Mouse (Mus musculus): ENCODE results near the gene Card6. TPM values are rescaled to one million over a fixed set of nuclear protein-coding genes. Genes with fewer than 3 reads are reported as not detected.
A peak's percentile ranks its signal among the peaks of the same experiment; 100 is the strongest.

The Card6 gene
- total RNA-seq, 2 experiments from 2014 or later, result 1.4 to 1.5 TPM

DNA sequence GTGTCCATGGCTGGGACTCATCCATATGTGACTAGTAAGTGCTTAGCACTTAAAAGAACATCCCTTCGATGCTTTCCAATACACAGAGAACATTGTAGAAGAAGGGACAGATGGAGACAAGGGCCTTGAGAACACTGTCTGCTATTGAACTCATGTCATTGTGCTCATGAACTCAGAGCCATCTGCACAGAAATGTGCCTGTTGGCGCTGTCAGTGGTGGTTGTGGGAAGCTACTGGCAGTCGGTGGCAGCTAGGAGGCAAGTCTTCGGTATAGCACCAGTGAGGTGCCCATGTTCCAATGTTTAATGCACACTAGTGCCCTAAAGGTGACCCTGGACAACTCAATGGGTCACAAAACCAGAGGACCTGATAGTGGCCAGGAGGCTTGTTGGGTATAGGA is 6.0 kb downstream of the Card6 start:
- no peak for DNase-seq (ENCODE audit: low spot score in 2 of 2)
- intact Hi-C loops (cut with DNase I), result no loop called here

DNA sequence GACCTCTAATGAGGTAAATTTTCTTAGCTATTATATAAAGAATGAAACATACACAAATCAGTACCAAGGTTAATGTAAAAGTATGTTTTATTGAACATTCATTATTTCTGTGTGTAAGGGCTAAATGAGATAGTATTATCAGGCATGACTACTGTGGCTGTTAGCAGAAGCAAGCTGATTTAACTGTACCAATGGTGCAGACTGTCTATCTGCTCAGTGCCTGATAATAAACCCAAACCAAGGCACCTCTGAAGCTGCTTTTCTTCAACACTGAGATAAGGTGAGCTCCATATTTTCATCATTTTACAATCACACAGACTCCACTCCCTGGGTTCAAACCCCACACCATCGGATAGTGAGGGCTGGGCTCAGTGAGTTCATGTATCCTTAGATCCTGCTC is 11.0 kb downstream of the Card6 start:
- intact Hi-C loops (cut with DNase I), result no loop called here
- DNase-seq (ENCODE audit: low spot score in 2 of 2), result no peak

DNA sequence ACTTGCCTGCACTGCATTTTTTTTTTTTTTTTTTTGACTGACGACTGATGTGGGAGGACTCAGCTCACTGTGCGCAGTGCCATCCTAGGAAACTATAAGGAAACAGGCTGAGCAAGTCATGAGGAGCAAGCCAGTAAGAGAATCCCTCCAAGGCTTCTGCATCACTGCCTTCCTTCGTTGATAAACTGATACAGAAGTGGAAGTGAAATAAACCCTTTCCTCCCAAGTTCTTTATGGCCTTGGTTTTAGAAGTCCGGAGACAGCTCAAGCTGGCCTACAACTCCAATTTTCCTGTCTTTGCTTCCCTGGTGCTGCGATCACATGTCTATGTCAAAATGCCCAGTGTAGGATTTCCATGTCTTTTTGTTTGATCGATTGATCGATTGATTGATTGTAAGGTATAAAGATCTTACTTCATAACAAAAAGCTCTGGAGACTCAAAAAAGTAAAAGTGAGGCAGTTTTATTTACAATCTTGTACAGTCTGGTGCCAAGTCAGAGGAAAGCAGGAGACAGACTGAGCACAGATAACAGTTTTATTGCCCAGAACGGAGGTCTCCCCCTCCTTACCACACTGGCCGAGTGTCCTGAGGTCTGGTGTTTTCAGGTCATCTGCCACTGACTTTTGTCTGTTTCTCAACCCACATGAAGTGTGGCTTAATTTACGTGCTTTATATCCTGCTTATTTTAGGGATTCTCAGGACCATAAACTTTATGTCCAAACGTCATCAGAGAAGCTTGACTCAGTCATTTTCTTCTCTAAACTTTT is 12.6 kb downstream of the Card6 start:
- intact Hi-C loops (cut with DNase I), result no loop called here
- no peak for DNase-seq (ENCODE audit: low spot score in 2 of 2)

DNA sequence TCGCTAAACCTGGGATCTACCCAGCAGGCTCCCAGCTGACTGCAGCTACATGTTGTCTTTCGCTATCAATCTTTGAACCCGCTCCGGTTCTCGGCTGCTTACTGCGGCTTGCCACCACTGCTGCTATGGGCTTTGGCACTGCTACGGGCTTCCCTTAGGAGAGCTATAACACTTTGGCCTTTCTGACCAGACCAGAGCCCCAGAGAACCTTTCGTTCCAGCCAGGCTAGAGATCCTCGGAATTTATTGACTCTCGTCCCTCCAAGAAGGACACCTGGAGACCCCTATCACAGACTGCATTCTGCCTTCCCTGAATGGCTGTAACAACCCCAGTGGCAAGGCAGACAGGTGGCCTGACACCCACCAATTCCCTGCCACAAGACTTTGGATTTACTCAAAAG is 18.2 kb downstream of the Card6 start:
- intact Hi-C loops (cut with DNase I), result no loop called here
- no peak for DNase-seq (ENCODE audit: low spot score in 2 of 2)

DNA sequence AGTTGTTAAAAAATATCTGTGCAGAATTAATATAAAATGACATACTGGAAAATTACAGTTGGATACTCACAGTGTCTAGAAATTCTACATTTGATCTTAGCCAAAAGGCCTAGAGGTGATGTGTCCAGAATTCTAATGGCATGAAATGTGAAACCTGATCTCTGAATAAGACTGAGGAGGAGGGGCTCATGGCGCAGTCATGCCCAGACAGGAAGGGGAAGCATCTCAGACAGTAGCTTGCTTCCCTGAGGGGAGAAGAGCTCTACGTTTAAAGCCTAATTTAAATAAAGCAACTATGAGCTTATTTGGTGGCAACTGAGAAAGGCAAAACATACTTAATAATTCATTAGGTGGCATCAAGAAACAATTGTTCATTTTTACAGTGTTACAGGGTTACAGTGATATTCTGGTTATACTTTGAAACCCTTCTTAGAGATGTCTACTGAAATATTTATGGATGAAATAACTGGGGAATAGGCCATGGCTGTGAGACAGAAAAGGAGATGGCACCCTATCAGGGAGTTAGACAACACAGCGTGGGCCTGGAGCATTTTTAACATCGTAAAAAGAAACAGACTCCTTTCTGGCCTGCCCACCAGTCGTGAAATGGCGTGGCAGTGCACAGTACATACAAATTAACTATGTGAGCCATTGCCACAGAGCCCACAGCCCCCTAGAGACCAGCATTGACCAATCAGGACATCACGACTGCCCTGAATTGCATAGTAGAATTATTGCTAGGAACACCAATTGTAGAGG is 19.3 kb downstream of the Card6 start:
- intact Hi-C loops (cut with DNase I), result no loop called here
- no peak for DNase-seq (ENCODE audit: low spot score in 2 of 2)

DNA sequence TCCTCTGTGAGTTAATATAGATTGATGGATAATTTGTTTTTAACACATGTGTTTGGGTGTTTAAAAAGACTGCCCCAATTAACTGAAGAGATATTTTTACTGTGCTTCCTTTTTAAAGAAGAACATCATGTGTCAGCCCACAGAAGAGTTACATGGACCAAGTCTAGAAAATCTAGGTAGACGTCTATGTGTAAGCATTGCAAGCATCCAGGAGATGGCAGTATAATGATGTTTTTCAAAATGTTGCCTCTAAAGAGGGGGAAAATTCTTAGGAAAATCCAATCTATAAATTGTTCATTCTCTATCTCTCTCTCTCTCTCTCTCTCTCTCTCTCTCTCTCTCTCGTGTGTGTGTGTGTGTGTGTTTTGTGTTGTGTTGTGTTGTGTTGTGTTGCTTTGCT is 22.2 kb downstream of the Card6 start:
- intact Hi-C loops (cut with DNase I), result no loop called here
- no peak for DNase-seq (ENCODE audit: low spot score in 2 of 2)

DNA sequence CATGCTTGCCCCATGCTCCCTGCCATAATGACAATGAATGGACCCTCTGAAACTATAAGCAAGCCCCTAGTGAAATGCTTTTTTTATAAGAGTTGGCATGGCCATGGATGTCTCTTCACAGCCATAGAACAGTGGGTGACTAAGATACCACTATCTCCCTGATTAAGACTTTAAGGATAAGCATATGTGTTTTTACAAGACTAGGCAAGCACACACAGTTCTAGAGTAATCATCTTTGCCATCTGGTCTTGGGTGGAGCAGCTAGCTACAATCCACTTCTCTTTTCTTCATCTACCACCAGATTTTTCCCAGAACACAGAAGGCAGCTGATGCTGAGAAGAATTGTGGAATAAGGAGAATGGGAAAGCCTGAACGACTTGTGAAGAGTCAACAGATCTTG is 27.1 kb downstream of the Card6 start:
- intact Hi-C loops (cut with DNase I), result no loop called here
- DNase-seq (ENCODE audit: low spot score in 2 of 2), result no peak

DNA sequence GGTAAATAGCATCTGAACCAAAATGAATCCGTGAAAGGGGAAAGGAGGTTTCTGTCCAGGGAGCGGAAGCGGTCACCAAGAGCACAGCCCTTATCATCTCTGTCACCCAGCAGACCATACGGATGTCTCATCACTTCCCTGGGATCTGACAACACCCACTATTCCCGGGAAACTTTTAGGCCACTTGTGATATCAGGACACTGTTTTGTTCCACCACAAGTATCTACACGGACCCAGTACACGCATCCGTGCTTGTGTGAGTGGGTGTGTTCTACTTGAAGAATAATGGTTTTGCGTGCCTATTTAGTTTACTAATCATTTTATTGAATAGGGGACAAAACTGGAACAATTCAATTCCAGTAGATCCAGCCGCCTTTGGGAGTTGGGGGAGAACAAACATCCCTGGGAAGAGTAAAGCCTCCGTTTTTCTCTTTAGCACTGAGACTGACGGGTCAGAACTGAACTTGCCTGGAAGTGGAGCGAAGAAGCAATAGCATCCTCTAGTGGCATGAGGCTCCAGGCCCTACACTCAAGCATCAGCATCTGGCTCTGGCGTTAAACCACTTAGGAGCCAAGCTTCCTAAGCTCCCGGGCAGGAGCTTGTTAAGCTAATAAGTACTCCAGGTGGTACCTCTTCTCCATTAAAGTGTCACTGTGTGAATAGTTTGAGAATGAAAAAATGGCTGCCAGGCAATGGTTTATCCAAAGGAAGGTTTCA is 39.4 kb downstream of the Card6 start:
- intact Hi-C loops (cut with DNase I), result loop anchor here (2.0 kb wide), 1 partner anchor 1012 kb away; no protein-coding TSS in a partner anchor

DNA sequence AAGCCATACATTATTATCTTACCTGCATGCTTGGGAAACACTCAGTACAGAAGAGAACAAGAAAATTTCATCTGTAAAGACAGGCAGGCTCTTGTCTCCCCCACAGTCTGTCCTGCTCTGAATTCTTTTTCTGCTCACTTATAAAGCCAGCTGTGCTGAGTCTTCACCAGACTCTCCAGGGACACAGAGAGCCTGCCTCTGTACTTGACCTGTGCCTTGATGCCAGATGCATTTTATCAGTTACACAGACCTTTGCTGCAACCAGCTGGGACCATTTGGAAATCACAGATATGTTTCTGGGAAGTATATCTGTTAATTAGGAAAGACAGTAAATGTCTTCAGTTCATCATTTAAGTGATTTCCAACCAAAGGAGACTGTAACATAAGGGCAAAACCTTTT is 44.7 kb downstream of the Card6 start, which contains the start of gene C7:
TSS of gene C7 (minus strand) at position 106 of the 400 bp plus-strand sequence.
- intact Hi-C loops (cut with DNase I), result no loop called here
- no peak for DNase-seq (ENCODE audit: low spot score in 2 of 2)

More for the DNA sequence above, 39.4 kb downstream of the Card6 start:
- peak; percentile 53 to 60 for DNase-seq (ENCODE audit: low spot score in 2 of 2)

Other genes with a start within 250 kb of the Card6 start
- not detected for gene Mroh2b, start 209.8 kb downstream of the Card6 start, total RNA-seq (2021)
- gene C7, start 44.8 kb downstream of the Card6 start, total RNA-seq (2021), result 1 to 10 TPM in 1 of 2 experiments, under 1 TPM in 1; 0.86 to 1.2 TPM
- 100 to 1,000 TPM; 257 to 266 TPM for gene Rpl37, start 8.1 kb upstream of the Card6 start, total RNA-seq (2021)
- gene Prkaa1, start 35.3 kb upstream of the Card6 start, total RNA-seq (2021), result 10 to 100 TPM; 18.9 to 20.5 TPM
- gene Ttc33, start 77.0 kb upstream of the Card6 start, total RNA-seq (2021), result 10 to 100 TPM; 74.3 to 75.4 TPM
- gene Ptger4, start 135.6 kb upstream of the Card6 start, total RNA-seq (2021), result 1 to 10 TPM in 1 of 2 experiments, under 1 TPM in 1; 0.82 to 1.1 TPM

All from left cerebral cortex, postnatal 36 days (tissue).